Mouse (Mus musculus) bone marrow macrophage, adult 2 months (primary cell): ENCODE results near the gene Gm17581. TPM values are rescaled to one million over a fixed set of nuclear protein-coding genes. Genes with fewer than 3 reads are reported as not detected.

ENCODE experiments used
- H3K27ac ChIP-seq: 2 replicates; pipeline ENCODE4 v1.5.1; 2012; ENCODE audit warnings: low read depth, low read length; ENCODE audit not compliant: insufficient read depth
- H3K4me1 ChIP-seq: 2 replicates; pipeline ENCODE4 v1.6.1; 2012; ENCODE audit warnings: low read length; ENCODE audit not compliant: control insufficient read depth, insufficient read depth
- H3K4me3 ChIP-seq: 2 replicates; pipeline ENCODE4 v1.5.1; 2012; ENCODE audit warnings: mild to moderate bottlenecking, low read length, moderate library complexity; ENCODE audit not compliant: insufficient read depth
- CTCF ChIP-seq: IDR thresholded peaks from 2 replicates; pipeline ENCODE4 v1.5.1; 2012; ENCODE audit warnings: low read depth, mild to moderate bottlenecking, low read length, moderate library complexity
- POLR2A ChIP-seq: IDR thresholded peaks from 2 replicates; pipeline ENCODE4 v1.6.1; 2012; ENCODE audit warnings: mild to moderate bottlenecking, low read depth, low read length, borderline replicate concordance
- polyA plus RNA-seq: library from polyadenylated mRNA; stranded (reverse); fragments of >200 nt; gene quantifications from 2 replicates; pipeline ENCODE4 v1.2.4, GENCODE M21; 2012; ENCODE audit not compliant: missing spikeins, insufficient read depth, insufficient read length

Gene Gm17581
- polyA plus RNA-seq, 1 experiment: not detected

GRCm38 (mm10) chr2:155742931-155743337 is 7.3 kb upstream of the Gm17581 start:
- no peak overlapping the region for H3K27ac ChIP-seq
- H3K4me1 ChIP-seq: no peaks in the 10 kb centered on the region
- TF ChIP-seq CTCF: no peak
- TF ChIP-seq POLR2A: no peak
- no peak overlapping the region for H3K4me3 ChIP-seq

- Histone ChIP-seq H3K4me3 (no peak overlapping the region), H3K4me1 (peaks cover 6% of the 10 kb centered on the region; the same call in 1 of the 2 replicates), H3K27ac (no peak overlapping the region)
- TF ChIP-seq POLR2A: no peak
- no peak for TF ChIP-seq CTCF
These were observed 6.5 kb upstream of the Gm17581 start for GRCm38 (mm10) chr2:155742211-155742610.

DNA sequence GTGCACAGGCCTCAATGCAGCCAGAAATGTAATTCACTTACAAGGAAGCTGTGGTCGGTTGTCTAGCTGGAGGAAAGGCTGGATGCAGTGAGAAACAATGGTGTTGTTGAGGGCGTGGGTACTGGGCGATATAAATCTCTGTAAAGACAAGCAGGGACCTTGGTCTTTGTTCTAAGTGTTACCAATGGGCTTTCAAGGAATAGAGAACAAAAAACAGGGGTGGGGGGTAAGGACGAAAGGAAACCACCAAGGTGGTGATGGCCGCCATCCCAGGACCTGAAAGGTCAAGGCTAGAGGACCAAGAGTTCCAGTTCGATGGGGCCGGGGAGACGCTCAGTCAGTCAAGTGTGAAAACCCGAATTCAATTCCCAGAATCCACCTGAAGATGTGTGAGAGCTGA is 2.1 kb upstream of the Gm17581 start:
- Histone ChIP-seq H3K4me3 (no peak overlapping the region), H3K27ac (no peak overlapping the region), H3K4me1 (peaks cover 10% of the 10 kb centered on the region; the same call in 1 of the 2 replicates)
- TF ChIP-seq CTCF (no peak), POLR2A (no peak)

GRCm38 (mm10) chr2:155736936-155737335 is 1.3 kb upstream of the Gm17581 start:
- TF ChIP-seq POLR2A (no peak), CTCF (no peak)
- Histone ChIP-seq H3K4me1 (peaks cover 10% of the 10 kb centered on the region; the same call in 1 of the 2 replicates), H3K27ac (no peak overlapping the region), H3K4me3 (no peak overlapping the region)

DNA sequence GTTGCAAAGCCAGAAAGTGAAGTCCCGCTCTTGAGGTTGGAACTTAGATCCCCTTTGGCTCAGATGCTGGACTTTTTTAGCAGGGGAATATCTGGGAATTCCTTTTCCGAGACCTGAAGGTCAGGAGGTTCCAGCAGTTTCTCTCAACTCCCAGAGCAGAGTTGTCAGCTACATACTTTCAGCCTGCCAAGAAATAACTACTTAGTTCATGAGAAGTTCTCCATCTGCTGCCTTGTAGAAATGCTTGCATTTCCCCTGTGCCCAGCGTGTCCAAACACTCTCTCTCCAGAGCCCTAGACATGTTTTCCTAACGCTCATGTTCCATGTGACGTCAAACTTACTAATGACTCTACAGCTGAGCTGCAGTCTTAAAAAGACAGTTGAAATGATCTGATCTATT is 586 bp downstream of the Gm17581 start:
- TF ChIP-seq CTCF (no peak), POLR2A (no peak)

DNA sequence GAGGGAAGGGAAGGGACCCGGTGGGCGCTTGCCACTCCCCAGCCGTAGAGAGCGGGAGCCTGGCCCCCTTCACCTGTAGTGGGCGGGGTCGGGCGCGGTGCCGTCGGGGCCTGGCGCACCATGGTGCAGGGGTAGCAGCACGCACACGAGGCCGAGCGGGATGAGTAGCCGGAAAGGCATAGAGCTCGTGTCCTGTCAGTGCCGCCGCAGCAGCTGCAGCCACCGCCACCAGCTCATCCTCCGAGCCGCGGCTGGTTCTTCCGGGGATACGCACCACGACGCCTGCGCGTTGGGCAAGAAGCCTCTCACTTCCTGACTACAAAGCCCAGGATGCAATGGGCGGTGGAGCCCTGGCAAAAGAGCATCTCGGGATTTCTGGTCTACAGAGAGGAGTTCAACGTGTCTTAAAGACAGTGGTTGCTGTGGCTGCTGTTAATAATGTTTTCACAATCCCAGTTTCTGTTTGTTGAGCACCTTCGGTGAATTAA is 6.5 kb downstream of the Gm17581 start, which contains the start of gene Edem2:
Edem2 (minus strand) TSS at position 318 of the 488 bp plus-strand sequence.
- Histone ChIP-seq H3K4me1 (peaks cover 32% of the 10 kb centered on the region), H3K4me3 (peak within 1 kb of the TSS; percentile 63), H3K27ac (no peak within 1 kb of the TSS)
- TF ChIP-seq CTCF (no peak), POLR2A (no peak)

More for the DNA sequence above, 586 bp downstream of the Gm17581 start:
- Histone ChIP-seq H3K27ac (no peak overlapping the region), H3K4me3 (no peak overlapping the region), H3K4me1 (peaks cover 10% of the 10 kb centered on the region; the same call in 1 of the 2 replicates)

DNA sequence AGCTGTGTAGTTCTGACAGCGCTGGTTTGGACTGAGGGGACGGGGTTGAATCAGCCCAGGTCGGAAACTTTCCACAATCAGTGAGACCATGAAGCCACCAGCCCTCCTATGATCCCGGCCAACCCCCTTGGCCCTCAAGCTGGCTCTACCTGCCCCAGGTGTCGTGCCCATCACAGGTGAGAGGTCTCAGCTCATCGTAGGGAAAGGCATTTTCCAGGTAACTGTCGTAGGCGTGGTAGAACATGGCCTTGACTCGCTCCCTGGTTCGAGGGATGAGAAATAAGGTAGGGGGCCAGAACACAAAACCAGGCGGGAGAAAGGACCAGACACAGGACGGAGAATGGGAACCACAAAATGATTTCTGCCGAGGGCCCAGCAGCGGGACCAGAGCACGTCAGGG is 6.9 kb downstream of the Gm17581 start:
- Histone ChIP-seq H3K27ac (no peak overlapping the region), H3K4me3 (peak overlapping the region; percentile 63), H3K4me1 (peaks cover 35% of the 10 kb centered on the region)
- TF ChIP-seq CTCF: no peak
- TF ChIP-seq POLR2A: no peak

DNA sequence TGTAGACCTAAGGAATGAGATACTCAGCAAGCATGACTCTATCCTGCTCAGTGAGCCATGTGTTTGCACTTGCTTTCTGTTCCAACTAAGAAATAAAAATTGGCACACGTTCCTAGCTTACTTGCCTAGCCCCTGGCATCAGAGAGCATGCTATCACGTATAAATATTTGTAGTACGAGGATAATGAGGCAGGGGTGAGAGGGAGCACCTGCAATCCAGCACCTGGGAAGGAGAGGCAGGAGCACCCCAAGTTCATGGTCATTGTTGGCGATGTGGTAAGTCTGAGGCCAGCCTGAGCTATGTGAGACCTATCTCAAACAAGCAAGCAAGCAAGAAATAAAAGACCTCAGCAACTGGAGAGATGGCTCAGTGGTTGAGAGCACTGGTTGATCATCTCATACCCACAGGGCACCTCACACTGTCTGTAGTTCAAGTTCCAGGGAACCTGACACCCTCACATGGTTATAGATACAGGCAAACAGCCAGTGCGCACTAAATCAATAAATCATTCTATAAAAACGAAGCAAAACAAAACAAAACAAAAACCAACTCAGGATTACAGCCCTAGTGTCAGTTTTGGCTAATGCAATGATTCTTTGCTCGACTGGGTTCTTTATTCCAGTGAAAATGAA is 7.8 kb downstream of the Gm17581 start:
- Histone ChIP-seq H3K27ac (no peak overlapping the region), H3K4me3 (no peak overlapping the region), H3K4me1 (peaks cover 37% of the 10 kb centered on the region)
- TF ChIP-seq CTCF: no peak
- no peak for TF ChIP-seq POLR2A

DNA sequence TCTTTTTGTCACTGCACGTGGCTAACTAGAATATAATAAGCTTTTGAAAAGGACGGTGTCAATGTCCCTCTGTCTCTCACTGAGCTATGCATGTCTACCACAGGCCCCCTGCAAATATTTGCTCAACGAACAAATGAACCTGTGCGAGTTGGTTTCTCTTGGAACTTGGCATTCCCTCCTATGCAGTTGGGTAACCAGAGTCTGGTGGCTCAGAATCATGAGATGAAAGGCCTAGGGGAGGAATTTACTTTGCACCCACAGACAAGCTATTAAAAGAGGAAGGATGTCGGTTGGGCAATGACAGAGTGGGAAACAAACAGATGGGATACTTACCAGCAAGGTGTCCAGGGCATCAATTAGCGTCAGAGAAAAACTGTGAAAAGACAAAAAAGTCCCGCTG is 9.4 kb downstream of the Gm17581 start:
- Histone ChIP-seq H3K4me3 (no peak overlapping the region), H3K4me1 (peaks cover 37% of the 10 kb centered on the region), H3K27ac (peak overlapping the region; percentile 30)
- no peak for TF ChIP-seq POLR2A

DNA sequence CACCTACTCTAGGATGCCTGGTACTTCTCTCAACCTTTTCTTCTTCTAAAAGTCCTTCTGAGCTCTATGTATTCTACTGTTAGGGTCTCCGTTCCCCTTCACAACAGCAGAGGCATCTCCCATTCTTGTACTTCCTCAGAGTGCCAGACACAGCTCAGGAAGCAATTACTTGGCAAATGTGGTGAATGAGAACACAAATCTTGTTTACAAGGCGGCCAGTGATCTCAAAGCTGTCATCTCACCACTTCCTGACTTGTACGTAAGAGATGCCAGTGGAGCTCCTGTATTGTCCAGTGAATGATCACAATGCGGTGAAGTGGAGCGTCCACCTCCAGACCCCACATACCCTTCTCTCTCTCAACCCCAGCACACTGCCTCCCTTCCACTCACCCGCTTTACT is 11.1 kb downstream of the Gm17581 start:
- Histone ChIP-seq H3K4me1 (peaks cover 37% of the 10 kb centered on the region), H3K27ac (no peak overlapping the region), H3K4me3 (no peak overlapping the region)
- TF ChIP-seq CTCF (no peak), POLR2A (no peak)
